Mouse (Mus musculus) lung, adult 2 months (tissue): ENCODE data around the gene Msantd1. TPM values are rescaled to one million over a fixed set of nuclear protein-coding genes. Genes with fewer than 3 reads are reported as not detected.

Experiments
- DNase-seq: peaks from one replicate; pipeline ENCODE4 v3.0.0; 2022
- H3K4me1 ChIP-seq: fragments of 200-500 bp; 2 replicates; pipeline ENCODE4 v1.6.1; 2011; ENCODE audit warnings: low read length; ENCODE audit not compliant: control insufficient read depth, insufficient read depth
- H3K4me3 ChIP-seq: fragments of 200-500 bp; replicated peaks from 2 replicates; pipeline ENCODE3; 2011; ENCODE audit warnings: low read depth, mild to moderate bottlenecking, control low read depth, low read length; ENCODE audit errors: extremely low read depth
- CTCF ChIP-seq: fragments of 200-500 bp; IDR thresholded peaks from 2 replicates; pipeline ENCODE4 v1.5.1; 2011; ENCODE audit warnings: mild to moderate bottlenecking, low read length, control low read depth; ENCODE audit not compliant: insufficient read depth
- POLR2A ChIP-seq: fragments of 200-500 bp; IDR thresholded peaks from 2 replicates; pipeline ENCODE4 v1.6.1; 2011; ENCODE audit warnings: low read depth, mild to moderate bottlenecking, control low read depth, low read length, borderline replicate concordance; ENCODE audit errors: extremely low read depth
- WGBS: fragments of 180-500 bp; shearing (Covaris S2); methylation state at CpG from one replicate; pipeline ENCODE4 v1.1.7; 2018; 5-methylcytosine and 5-hydroxymethylcytosine counted together
- polyA plus RNA-seq: library from polyadenylated mRNA; depleted of rRNA; stranded (reverse); fragments of >200 nt; gene quantifications from 2 replicates; pipeline ENCODE4 v1.2.3, GENCODE M21; 2012

Gene Msantd1
- polyA plus RNA-seq, 1 experiment: 3.1 TPM

GRCm38 (mm10) chr5:34943428-34943827 lies 35.6 kb downstream of the Msantd1 start:
- no peak for TF ChIP-seq CTCF
- Histone ChIP-seq H3K4me1 (peaks cover 5% of the 10 kb centered on the region), H3K4me3 (no peak overlapping the region)
- WGBS: 83% methylated on average over 3 of the region's 3 CpGs
- DNase-seq: no peak

GRCm38 (mm10) chr5:34948861-34949760 lies 41.3 kb downstream of the Msantd1 start, which contains the start of gene Rgs12:
Gene Rgs12 (plus strand): TSS chr5:34949445.
- WGBS: under 1% methylated on average over 79 of the region's 84 CpGs
- TF ChIP-seq POLR2A (peak; percentile 55; the same call in 1 of the 2 replicates), CTCF (no peak)
- Histone ChIP-seq H3K4me1 (peaks cover 9% of the 10 kb centered on the region), H3K4me3 (peak within 1 kb of the TSS; percentile 81)
- DNase-seq: peak; percentile 83

DNA sequence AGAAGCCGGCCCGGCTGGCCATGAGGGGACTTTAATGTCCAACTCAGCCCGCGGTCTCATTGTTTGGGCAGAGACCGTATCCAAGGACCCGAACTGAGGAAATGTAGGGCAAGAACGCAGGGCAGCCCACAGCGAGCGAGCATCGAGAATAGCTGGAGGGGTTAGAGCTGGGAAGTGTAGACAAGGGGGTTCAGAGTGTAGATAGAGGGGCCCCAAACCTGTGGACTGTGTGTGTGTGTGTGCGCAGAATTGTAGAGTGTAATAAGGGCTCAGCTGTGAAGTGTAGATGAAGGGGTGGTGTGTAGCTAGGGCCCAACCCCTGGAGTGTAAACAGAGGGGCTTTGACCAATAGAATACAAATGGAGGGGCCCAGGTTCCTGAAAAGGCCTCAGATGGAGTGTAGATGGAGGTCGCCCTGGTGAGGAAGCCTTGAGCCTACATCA lies 42.0 kb downstream of the Msantd1 start:
- peak overlapping the region; percentile 81 for H3K4me3 ChIP-seq
- no peak for DNase-seq
- H3K4me1 ChIP-seq: peaks cover 9% of the 10 kb centered on the region
- 6% methylated on average over 12 of the region's 12 CpGs for WGBS
- TF ChIP-seq CTCF (no peak), POLR2A (peak; percentile 33; the same call in 1 of the 2 replicates)

DNA sequence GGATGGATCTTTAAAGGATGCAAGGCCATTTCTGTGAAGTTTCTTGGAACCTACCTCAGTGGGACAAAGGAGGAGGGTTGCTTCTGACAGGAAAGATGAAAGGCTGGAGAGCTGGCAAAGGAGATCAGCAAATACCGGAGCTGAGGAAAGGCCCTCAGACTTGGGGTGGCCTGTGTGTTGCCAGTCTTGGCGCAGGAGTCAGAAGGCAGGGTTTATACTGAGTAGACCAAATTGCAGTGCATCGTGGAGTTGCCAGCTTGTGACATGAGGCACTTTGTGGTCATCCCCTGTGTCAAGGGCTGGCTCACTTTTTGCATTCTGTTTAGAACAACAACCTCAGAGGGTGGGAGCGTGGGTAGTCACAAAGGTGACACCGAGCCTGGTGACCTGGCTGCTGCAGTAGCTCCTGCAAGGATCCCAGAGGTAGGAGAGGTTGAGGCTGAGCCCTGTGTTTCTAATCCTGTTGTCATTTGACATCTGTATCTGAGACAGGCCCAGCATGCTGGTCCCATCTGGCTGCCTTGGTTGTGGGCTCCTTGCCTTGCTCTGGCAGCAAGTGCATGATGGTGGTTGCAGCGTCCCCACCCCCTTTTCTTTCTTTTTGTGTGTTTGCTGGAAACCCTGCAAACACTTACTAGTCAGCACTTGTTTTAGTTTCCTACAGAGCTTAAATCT lies 42.8 kb downstream of the Msantd1 start:
- 41% methylated on average over 6 of the region's 6 CpGs for WGBS
- TF ChIP-seq CTCF (no peak), POLR2A (0 out of 2 replicates have a peak, but pooled peaks have one; percentile 10)
- peak overlapping the region; percentile 19 for H3K4me3 ChIP-seq
- H3K4me1 ChIP-seq: peaks cover 6% of the 10 kb centered on the region
- DNase-seq: no peak

GRCm38 (mm10) chr5:34951161-34951834 lies 43.5 kb downstream of the Msantd1 start:
- TF ChIP-seq CTCF (no peak), POLR2A (no peak)
- H3K4me1 ChIP-seq: peaks cover 6% of the 10 kb centered on the region
- 77% methylated on average over 8 of the region's 8 CpGs for WGBS
- H3K4me3 ChIP-seq: no peak overlapping the region
- DNase-seq: no peak

DNA sequence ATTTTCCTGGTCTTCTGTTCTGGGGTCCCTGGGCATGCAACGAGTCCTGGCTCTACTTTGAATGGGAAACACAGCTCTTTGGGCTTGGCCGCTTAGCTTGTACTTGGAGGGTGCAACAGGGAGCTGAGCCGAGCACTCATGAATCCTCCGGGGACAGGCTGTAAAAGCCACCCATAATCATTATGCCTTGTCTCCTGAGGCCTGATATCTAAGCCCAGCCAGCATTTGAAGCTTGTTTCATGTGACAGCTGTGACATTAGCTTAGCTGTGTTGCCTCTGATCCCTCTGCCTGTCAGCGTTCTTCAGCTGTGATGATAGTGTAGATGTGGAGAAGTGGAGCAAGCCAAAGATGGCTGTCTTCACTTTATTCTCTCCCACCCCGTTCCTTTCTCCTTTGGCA lies 46.7 kb downstream of the Msantd1 start:
- no peak for TF ChIP-seq POLR2A
- Histone ChIP-seq H3K4me1 (peaks cover 13% of the 10 kb centered on the region), H3K4me3 (no peak overlapping the region)
- no peak for DNase-seq
- whole genome bisulfite sequencing: 69% methylated on average over 6 of the region's 6 CpGs

GRCm38 (mm10) chr5:34955630-34956029 lies 47.8 kb downstream of the Msantd1 start:
- peaks cover 13% of the 10 kb centered on the region for H3K4me1 ChIP-seq
- WGBS: 33% methylated on average over 5 of the region's 5 CpGs
- no peak overlapping the region for H3K4me3 ChIP-seq
- TF ChIP-seq CTCF (no peak), POLR2A (no peak)
- no peak for DNase-seq

GRCm38 (mm10) chr5:34956151-34956550 lies 48.3 kb downstream of the Msantd1 start:
- 62% methylated on average over 7 of the region's 7 CpGs for WGBS
- DNase-seq: no peak
- Histone ChIP-seq H3K4me3 (no peak overlapping the region), H3K4me1 (peaks cover 14% of the 10 kb centered on the region)
- TF ChIP-seq POLR2A: no peak
- no peak for TF ChIP-seq CTCF

DNA sequence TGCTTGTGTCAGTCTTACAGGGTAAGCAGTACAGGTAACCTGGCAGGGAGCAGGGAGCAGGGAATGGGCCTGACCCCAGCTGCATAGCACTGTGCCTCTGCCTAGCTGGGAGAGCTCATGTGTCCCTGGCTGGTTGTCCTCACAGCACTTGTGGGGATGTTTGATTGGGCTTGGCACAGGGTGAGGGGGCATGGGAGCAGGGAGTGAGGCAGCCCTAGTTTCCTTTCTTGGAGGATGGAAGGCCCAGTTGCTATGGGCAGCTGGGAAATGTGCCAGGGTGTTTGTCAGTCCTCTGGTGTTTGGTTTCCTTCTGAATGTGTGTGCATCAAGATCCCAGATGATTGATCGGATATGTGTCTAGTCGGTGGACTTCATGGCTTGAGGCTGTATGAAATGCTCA lies 49.2 kb downstream of the Msantd1 start:
- DNase-seq: no peak
- no peak overlapping the region for H3K4me3 ChIP-seq
- no peak for TF ChIP-seq CTCF
- 0 out of 2 replicates have a peak, but pooled peaks have one; percentile 12 for TF ChIP-seq POLR2A
- 32% methylated on average over 2 of the region's 2 CpGs for WGBS
- H3K4me1 ChIP-seq: peaks cover 10% of the 10 kb centered on the region
